Mouse (Mus musculus) hindbrain, embryonic 14.5 days (tissue): ENCODE results near the gene Gdf15. TPM values are rescaled to one million over a fixed set of nuclear protein-coding genes. Genes with fewer than 3 reads are reported as not detected.

Experiments
- ATAC-seq: fragments of 200-750 bp; cut with Nextera tagmentation; 2 replicates; pipeline ENCODE4 v1.8.0; 2017; ENCODE audit warnings: moderate number of reproducible peaks, mild to moderate bottlenecking, moderate TSS enrichment, moderate library complexity; ENCODE audit not compliant: low FRiP score
- DNase-seq: peaks from one replicate; pipeline ENCODE4 v3.0.0-alpha.2; 2015; ENCODE audit warnings: low spot score
- H3K27ac ChIP-seq: fragments of 300-500 bp; sonication (generic); 2 replicates; pipeline ENCODE4 v1.5.1; 2014; ENCODE audit warnings: mild to moderate bottlenecking, moderate library complexity
- H3K27me3 ChIP-seq: fragments of 300-500 bp; sonication (generic); 2 replicates; pipeline ENCODE4 v1.6.1; 2014; ENCODE audit warnings: mild to moderate bottlenecking, low read length, mixed read lengths; ENCODE audit not compliant: control insufficient read depth, insufficient read depth
- H3K36me3 ChIP-seq: fragments of 300-500 bp; sonication (generic); replicated peaks from 2 replicates; pipeline ENCODE4 v1.6.1; 2014; ENCODE audit not compliant: control insufficient read depth, insufficient read depth
- H3K4me1 ChIP-seq: fragments of 300-500 bp; sonication (generic); replicated peaks from 2 replicates; pipeline ENCODE4 v1.6.1; 2014; ENCODE audit warnings: antibody characterized with exemption, low read length, mixed read lengths; ENCODE audit not compliant: control insufficient read depth, insufficient read depth
- H3K4me2 ChIP-seq: fragments of 300-500 bp; sonication (generic); replicated peaks from 2 replicates; pipeline ENCODE4 v1.6.1; 2014; ENCODE audit warnings: mild to moderate bottlenecking, moderate library complexity
- H3K4me3 ChIP-seq: fragments of 300-500 bp; sonication (generic); replicated peaks from 2 replicates; pipeline ENCODE4 v1.5.1; 2014; ENCODE audit warnings: mild to moderate bottlenecking, low read length
- H3K9ac ChIP-seq: fragments of 300-500 bp; sonication (generic); 2 replicates; pipeline ENCODE4 v1.6.1; 2014
- H3K9me3 ChIP-seq: fragments of 300-500 bp; sonication (generic); 2 replicates; pipeline ENCODE4 v1.6.1; 2016; ENCODE audit warnings: low read length; ENCODE audit not compliant: control insufficient read depth
- WGBS: fragments of 180-500 bp; shearing (Covaris S2); extraction: QIAGEN DNeasy Blood & Tissue Kit; methylation state at CpG from one replicate; pipeline ENCODE4 v1.1.7; 2014; 5-methylcytosine and 5-hydroxymethylcytosine counted together
- polyA plus RNA-seq: library from polyadenylated mRNA; unstranded; fragments of >200 nt; fragmentation: Nextera tagmentation; extraction: Ambion mirVana; gene quantifications from 2 replicates; pipeline ENCODE4 v1.2.1, GENCODE M21; 2014

The Gdf15 gene
- polyA plus RNA-seq, 1 experiment from 2014 or later = 0.28 TPM

- Histone ChIP-seq H3K4me2 (peak overlapping the region; percentile 95), H3K4me3 (peak overlapping the region; percentile 87), H3K4me1 (peaks cover 16% of the 10 kb centered on the region), H3K27ac (peak overlapping the region; percentile 83), H3K27me3 (no peaks in the 10 kb centered on the region), H3K9me3 (no peaks in the 10 kb centered on the region), H3K36me3 (no peaks in the 10 kb centered on the region; the same call in 1 of the 2 replicates), H3K9ac (peak overlapping the region; percentile 84)
- peak; percentile 88 for ATAC-seq
- peak; percentile 80 for DNase-seq
- 2% methylated on average over 33 of the region's 44 CpGs for WGBS
Observed at GRCm38 (mm10) chr8:70659604-70660272, 27.5 kb upstream of the Gdf15 start.

- Histone ChIP-seq H3K4me1 (peaks cover 16% of the 10 kb centered on the region), H3K9ac (peak overlapping the region; percentile 84), H3K4me2 (peak overlapping the region; percentile 95), H3K27me3 (no peaks in the 10 kb centered on the region), H3K4me3 (peak overlapping the region; percentile 87), H3K27ac (peak overlapping the region; percentile 83), H3K9me3 (no peaks in the 10 kb centered on the region), H3K36me3 (no peaks in the 10 kb centered on the region; the same call in 1 of the 2 replicates)
- DNase-seq = no peak
- 1% methylated on average over 31 of the region's 31 CpGs for WGBS
- peak; percentile 3; the same call in 1 of the 2 replicates for ATAC-seq
Observed at GRCm38 (mm10) chr8:70658897-70659603, 26.8 kb upstream of the Gdf15 start.

- WGBS = 70% methylated on average over 2 of the region's 2 CpGs
- no peak for ATAC-seq
- H3K4me3 ChIP-seq = peak overlapping the region; percentile 87
Observed at GRCm38 (mm10) chr8:70657739-70658138, 25.5 kb upstream of the Gdf15 start.

GRCm38 (mm10) chr8:70657214-70657613, 25.0 kb upstream of the Gdf15 start:
- H3K4me3 ChIP-seq = no peak overlapping the region
- H3K27me3 ChIP-seq = no peaks in the 10 kb centered on the region
- H3K9ac ChIP-seq = 0 out of 2 replicates have a peak overlapping the region, but pooled peaks have one; percentile 84
- ATAC-seq = no peak
- 86% methylated on average over 3 of the region's 3 CpGs for WGBS
- DNase-seq = no peak
- H3K36me3 ChIP-seq = peaks cover 2% of the 10 kb centered on the region; the same call in 1 of the 2 replicates
- H3K4me2 ChIP-seq = peak overlapping the region; percentile 95
- H3K27ac ChIP-seq = peak overlapping the region; percentile 83
- H3K4me1 ChIP-seq = peaks cover 16% of the 10 kb centered on the region
- H3K9me3 ChIP-seq = no peaks in the 10 kb centered on the region

More at GRCm38 (mm10) chr8:70657739-70658138, 25.5 kb upstream of the Gdf15 start:
- H3K27ac ChIP-seq = peak overlapping the region; percentile 83
- H3K9me3 ChIP-seq = no peaks in the 10 kb centered on the region
- no peak for DNase-seq
- H3K4me1 ChIP-seq = peaks cover 16% of the 10 kb centered on the region
- no peaks in the 10 kb centered on the region; the same call in 1 of the 2 replicates for H3K36me3 ChIP-seq
- peak overlapping the region; percentile 95 for H3K4me2 ChIP-seq
- H3K9ac ChIP-seq = peak overlapping the region; percentile 84
- no peaks in the 10 kb centered on the region for H3K27me3 ChIP-seq

- Histone ChIP-seq H3K9me3 (no peaks in the 10 kb centered on the region), H3K4me1 (peaks cover 16% of the 10 kb centered on the region), H3K4me3 (no peak overlapping the region), H3K36me3 (peaks cover 9% of the 10 kb centered on the region), H3K27ac (peak overlapping the region; percentile 83), H3K9ac (no peak overlapping the region), H3K27me3 (no peaks in the 10 kb centered on the region), H3K4me2 (no peak overlapping the region; the same call in 1 of the 2 replicates)
- 11% methylated on average over 13 of the region's 13 CpGs for WGBS
- peak; percentile 35 for ATAC-seq
- peak; percentile 61 for DNase-seq
Observed at GRCm38 (mm10) chr8:70656193-70656790, 24.0 kb upstream of the Gdf15 start.

- peaks cover 15% of the 10 kb centered on the region for H3K4me1 ChIP-seq
- no peak overlapping the region for H3K4me3 ChIP-seq
- ATAC-seq (no peak), DNase-seq (no peak)
- H3K36me3 ChIP-seq = peaks cover 17% of the 10 kb centered on the region
- H3K27ac ChIP-seq = peak overlapping the region; percentile 83
- 7% methylated on average over 2 of the region's 2 CpGs for WGBS
- H3K4me2 ChIP-seq = no peak overlapping the region
- no peak overlapping the region for H3K9ac ChIP-seq
- no peaks in the 10 kb centered on the region for H3K9me3 ChIP-seq
- H3K27me3 ChIP-seq = no peaks in the 10 kb centered on the region
Observed at GRCm38 (mm10) chr8:70655469-70655868, 23.2 kb upstream of the Gdf15 start.

GRCm38 (mm10) chr8:70654121-70654520, 21.9 kb upstream of the Gdf15 start:
- ATAC-seq (no peak), DNase-seq (no peak)
- Histone ChIP-seq H3K4me1 (peaks cover 14% of the 10 kb centered on the region), H3K27me3 (no peaks in the 10 kb centered on the region), H3K36me3 (peaks cover 22% of the 10 kb centered on the region), H3K27ac (no peak overlapping the region), H3K9ac (no peak overlapping the region), H3K9me3 (no peaks in the 10 kb centered on the region), H3K4me2 (no peak overlapping the region), H3K4me3 (no peak overlapping the region)
- 71% methylated on average over 1 of the region's 1 CpGs for WGBS

- Histone ChIP-seq H3K9me3 (no peaks in the 10 kb centered on the region), H3K27ac (peak overlapping the region; percentile 39; the same call in 1 of the 2 replicates), H3K4me1 (peaks cover 10% of the 10 kb centered on the region; the same call in 1 of the 2 replicates), H3K9ac (no peak overlapping the region), H3K4me2 (no peak overlapping the region), H3K27me3 (no peaks in the 10 kb centered on the region), H3K36me3 (peaks cover 22% of the 10 kb centered on the region), H3K4me3 (no peak overlapping the region)
- WGBS = 37% methylated on average over 2 of the region's 2 CpGs
- ATAC-seq = no peak
- no peak for DNase-seq
Observed at GRCm38 (mm10) chr8:70653226-70653625, 21.0 kb upstream of the Gdf15 start.

- peaks cover 22% of the 10 kb centered on the region for H3K36me3 ChIP-seq
- no peaks in the 10 kb centered on the region for H3K9me3 ChIP-seq
- H3K27ac ChIP-seq = no peak overlapping the region
- peaks cover 10% of the 10 kb centered on the region; the same call in 1 of the 2 replicates for H3K4me1 ChIP-seq
- H3K9ac ChIP-seq = no peak overlapping the region
- ATAC-seq (no peak), DNase-seq (no peak)
- no peak overlapping the region for H3K4me2 ChIP-seq
- WGBS = 88% methylated on average over 17 of the region's 17 CpGs
- no peak overlapping the region for H3K4me3 ChIP-seq
- H3K27me3 ChIP-seq = no peaks in the 10 kb centered on the region
Observed at GRCm38 (mm10) chr8:70650351-70650750, 18.1 kb upstream of the Gdf15 start.
